Mouse (Mus musculus) cerebellum, adult 2 months (tissue): Measurements from ENCODE around the gene Gnai3.

Experiments used
- CTCF ChIP-seq: fragments of 200-500 bp; IDR thresholded peaks from 2 replicates; pipeline ENCODE4 v1.5.1; 2011; ENCODE audit warnings: low read depth, mild to moderate bottlenecking, control low read depth, low read length, moderate library complexity, borderline replicate concordance; ENCODE audit not compliant: insufficient read depth
- POLR2A ChIP-seq: fragments of 200-500 bp; IDR thresholded peaks from 2 replicates; pipeline ENCODE4 v1.6.1; 2011; ENCODE audit warnings: low read length, control low read depth, borderline replicate concordance; ENCODE audit not compliant: insufficient read depth

GRCm38 (mm10) chr3:108184742-108185141 lies 38.8 kb upstream of the Gnai3 start:
- no peak for TF ChIP-seq CTCF
- TF ChIP-seq POLR2A = no peak
